Mouse (Mus musculus) small intestine, adult 2 months (tissue): ENCODE measurements at regions not wholly inside any gene's neighbourhood (a gene's known extent, or its start where the extent isn't known, plus 50 kb on each side); places are given as distances from the start of the nearest gene placed in this dataset.

ENCODE experiments used
- H3K27ac ChIP-seq: fragments of 200-500 bp; 2 replicates; pipeline ENCODE4 v1.5.1; 2012; ENCODE audit warnings: low read depth, low read length, control low read depth, inconsistent platforms; ENCODE audit not compliant: insufficient read depth
- H3K27me3 ChIP-seq: fragments of 200-500 bp; 2 replicates; pipeline ENCODE4 v1.6.1; 2012; ENCODE audit warnings: mild to moderate bottlenecking, moderate library complexity, low read length, inconsistent platforms; ENCODE audit not compliant: control insufficient read depth, insufficient read depth
- H3K36me3 ChIP-seq: fragments of 200-500 bp; 2 replicates; pipeline ENCODE4 v1.6.1; 2012; ENCODE audit warnings: mild to moderate bottlenecking, low read length, control low read depth, inconsistent platforms; ENCODE audit not compliant: control insufficient read depth, insufficient read depth
- H3K4me1 ChIP-seq: fragments of 200-500 bp; 2 replicates; pipeline ENCODE4 v1.6.1; 2012; ENCODE audit warnings: low read length, inconsistent platforms, mixed read lengths; ENCODE audit not compliant: control insufficient read depth, insufficient read depth, insufficient read length
- H3K4me3 ChIP-seq: fragments of 200-500 bp; 2 replicates; pipeline ENCODE4 v1.5.1; 2012; ENCODE audit warnings: low read depth, mild to moderate bottlenecking, control low read depth, inconsistent platforms, low read length, moderate library complexity
- CTCF ChIP-seq: fragments of 200-500 bp; IDR thresholded peaks from 2 replicates; pipeline ENCODE4 v1.5.1; 2012; ENCODE audit warnings: low read depth, mild to moderate bottlenecking, control low read depth, inconsistent platforms, low read length, moderate library complexity, mixed read lengths; ENCODE audit not compliant: insufficient replicate concordance, insufficient read length; ENCODE audit errors: extremely low read depth
- POLR2A ChIP-seq: fragments of 200-500 bp; IDR thresholded peaks from 2 replicates; pipeline ENCODE4 v1.6.1; 2012; ENCODE audit warnings: low read depth, mild to moderate bottlenecking, control low read depth, inconsistent platforms, low read length, moderate library complexity
- WGBS: fragments of 180-500 bp; shearing (Covaris S2); methylation state at CpG from one replicate; pipeline ENCODE4 v1.1.7; 2018; 5-methylcytosine and 5-hydroxymethylcytosine counted together

DNA sequence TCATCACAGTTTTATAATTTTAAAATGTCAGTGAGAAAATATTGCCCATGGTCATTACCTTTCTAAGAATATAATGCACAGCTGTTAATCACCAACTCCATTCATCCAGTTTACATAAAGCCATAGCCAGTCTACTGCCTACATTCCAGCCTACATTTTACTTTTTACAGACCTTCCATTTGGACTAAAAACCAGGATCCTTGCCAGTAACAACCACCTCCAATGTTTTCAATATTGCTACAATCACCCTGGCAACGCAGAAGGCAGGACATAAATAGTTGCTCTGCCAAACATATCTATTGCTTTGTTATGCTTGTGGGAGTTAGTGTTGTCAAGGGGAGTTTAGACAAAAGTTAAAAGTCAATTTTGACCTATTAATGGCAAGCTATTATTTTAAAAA, 102.2 kb upstream of the Cacna2d1 start:
- Histone ChIP-seq H3K36me3 (no peaks in the 10 kb centered on the region), H3K27ac (no peak overlapping the region), H3K27me3 (no peaks in the 10 kb centered on the region), H3K4me1 (no peaks in the 10 kb centered on the region), H3K4me3 (no peak overlapping the region)
- WGBS, result 71% methylated on average over 1 of the region's 1 CpGs
- no peak for TF ChIP-seq CTCF
- no peak for TF ChIP-seq POLR2A

DNA sequence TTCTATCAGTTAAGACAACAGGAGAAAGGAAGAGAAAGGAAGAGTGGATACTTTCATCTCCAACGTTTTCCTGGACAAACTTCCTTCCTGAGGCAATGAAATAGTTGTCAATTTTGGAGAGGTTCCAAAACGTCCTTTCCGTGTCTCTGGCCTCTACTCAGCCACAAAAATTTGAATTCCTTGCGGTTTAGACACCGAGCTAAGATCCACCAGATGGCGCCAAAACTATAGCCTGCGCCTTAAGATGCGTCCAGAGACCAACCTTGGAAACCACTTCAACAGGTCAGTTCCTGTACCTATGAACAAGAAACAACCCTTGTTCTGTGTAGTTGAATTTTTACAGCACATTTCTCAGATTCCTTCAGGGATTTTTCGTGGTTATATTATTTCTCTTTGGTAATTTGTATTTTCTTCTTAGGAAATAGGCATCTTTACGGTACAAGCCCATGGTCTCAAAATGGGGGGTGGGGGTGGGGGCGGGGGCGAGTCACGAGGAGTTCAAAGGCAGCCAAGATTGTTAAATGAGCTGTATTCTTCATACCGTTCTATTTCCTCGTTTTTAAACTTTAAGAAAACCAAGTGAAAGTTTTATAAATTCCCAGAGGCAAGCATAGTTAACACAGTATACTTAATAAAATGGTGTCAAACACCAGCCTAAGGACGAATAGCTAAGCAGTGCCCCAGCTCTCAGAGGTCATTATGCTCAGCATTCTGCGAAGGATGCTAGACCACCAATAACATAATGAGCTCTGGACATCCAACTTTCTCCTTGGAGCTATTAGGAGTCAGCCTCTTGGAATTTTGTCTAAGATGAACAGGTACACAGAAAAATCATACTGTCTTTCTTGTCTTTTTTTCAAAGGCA, 96.2 kb upstream of the Cacna2d1 start:
- Histone ChIP-seq H3K27ac (no peak overlapping the region), H3K4me1 (no peaks in the 10 kb centered on the region), H3K36me3 (no peaks in the 10 kb centered on the region), H3K27me3 (no peaks in the 10 kb centered on the region), H3K4me3 (no peak overlapping the region)
- no peak for TF ChIP-seq POLR2A
- peak; percentile 69; the same call in 1 of the 2 replicates for TF ChIP-seq CTCF
- 25% methylated on average over 17 of the region's 17 CpGs for WGBS

DNA sequence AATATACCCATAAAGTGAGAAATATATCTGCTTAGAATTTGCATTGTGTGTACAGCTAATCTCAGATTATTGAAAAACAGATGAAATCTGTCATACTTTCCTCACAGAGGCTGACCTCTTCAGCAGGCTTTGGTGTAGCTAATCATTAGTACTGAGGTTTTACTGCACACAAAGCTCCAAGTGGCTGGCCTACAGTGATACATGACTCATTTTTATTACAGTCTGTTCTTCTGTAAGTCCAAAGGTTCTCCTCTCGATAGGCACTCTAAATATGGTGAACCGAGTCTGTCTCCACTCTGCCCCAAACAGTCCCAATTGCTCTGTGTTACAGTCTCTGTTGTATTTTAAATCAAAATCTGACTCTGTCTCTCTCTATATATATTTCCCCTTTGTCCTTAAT, 87.7 kb upstream of the Cacna2d1 start:
- Histone ChIP-seq H3K27ac (no peak overlapping the region), H3K4me3 (no peak overlapping the region), H3K4me1 (0 out of 2 replicates have a peak, but pooled peaks cover 2% of the 10 kb centered on the region), H3K36me3 (no peaks in the 10 kb centered on the region), H3K27me3 (no peaks in the 10 kb centered on the region)
- TF ChIP-seq POLR2A, result no peak
- no peak for TF ChIP-seq CTCF
- 44% methylated on average over 2 of the region's 2 CpGs for WGBS

DNA sequence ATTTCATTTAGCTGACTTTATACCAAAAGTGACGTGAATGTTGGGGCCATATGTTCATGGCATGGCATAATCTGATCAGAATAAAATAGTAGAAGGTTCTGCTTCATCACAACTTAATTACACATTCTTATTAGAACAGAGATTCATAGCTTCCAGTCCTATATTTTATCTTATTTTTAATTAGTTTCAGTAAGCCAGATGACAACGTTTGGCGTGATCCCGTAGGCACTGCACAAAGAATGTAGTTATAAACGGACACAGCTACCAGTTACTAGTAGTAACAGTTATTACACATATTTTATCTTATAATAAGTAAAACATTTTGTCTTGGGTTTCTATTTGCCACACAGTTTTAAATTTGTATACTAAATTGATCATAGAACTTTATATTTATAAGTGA, 85.0 kb upstream of the Cacna2d1 start:
- Histone ChIP-seq H3K4me1 (0 out of 2 replicates have a peak, but pooled peaks cover 2% of the 10 kb centered on the region), H3K4me3 (no peak overlapping the region), H3K27me3 (no peaks in the 10 kb centered on the region), H3K27ac (no peak overlapping the region), H3K36me3 (no peaks in the 10 kb centered on the region)
- TF ChIP-seq CTCF (no peak), POLR2A (no peak)
- 83% methylated on average over 5 of the region's 5 CpGs for WGBS

DNA sequence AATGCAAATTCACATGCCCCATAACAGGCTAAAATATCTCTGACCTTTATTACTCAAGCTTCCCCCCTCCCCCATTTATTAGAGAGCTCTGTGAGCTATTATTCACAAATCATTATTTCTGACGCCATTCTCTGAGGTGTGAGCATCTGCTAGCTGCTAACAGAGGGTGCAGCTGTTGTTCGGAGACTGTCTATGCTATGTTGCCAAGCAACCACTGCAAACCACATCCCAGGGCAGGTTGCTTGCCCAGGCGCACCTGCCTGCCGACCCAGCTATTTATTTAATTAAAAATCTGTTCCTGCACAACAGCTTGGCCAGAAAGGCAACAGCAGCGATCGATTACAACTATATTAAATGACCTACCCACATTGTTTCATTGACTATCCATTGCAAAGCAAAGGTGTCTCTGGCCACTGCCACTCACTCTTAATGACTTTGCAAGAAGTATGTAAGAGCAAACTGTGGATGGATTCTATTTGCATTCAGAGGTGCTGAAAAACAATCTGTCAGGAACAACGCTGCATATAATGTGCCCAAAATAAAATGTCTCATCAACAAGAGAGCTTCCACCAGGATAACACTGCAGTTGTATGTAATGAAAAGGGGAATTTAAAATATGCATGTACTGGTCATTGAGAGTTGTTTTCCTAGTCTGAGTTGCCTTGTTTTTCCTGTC, 84.2 kb upstream of the Cacna2d1 start:
- no peak overlapping the region for H3K4me3 ChIP-seq
- TF ChIP-seq POLR2A (no peak), CTCF (no peak)
- no peaks in the 10 kb centered on the region for H3K36me3 ChIP-seq
- 19% methylated on average over 7 of the region's 7 CpGs for WGBS
- H3K27ac ChIP-seq, result no peak overlapping the region
- H3K4me1 ChIP-seq, result 0 out of 2 replicates have a peak, but pooled peaks cover 2% of the 10 kb centered on the region
- no peaks in the 10 kb centered on the region for H3K27me3 ChIP-seq

DNA sequence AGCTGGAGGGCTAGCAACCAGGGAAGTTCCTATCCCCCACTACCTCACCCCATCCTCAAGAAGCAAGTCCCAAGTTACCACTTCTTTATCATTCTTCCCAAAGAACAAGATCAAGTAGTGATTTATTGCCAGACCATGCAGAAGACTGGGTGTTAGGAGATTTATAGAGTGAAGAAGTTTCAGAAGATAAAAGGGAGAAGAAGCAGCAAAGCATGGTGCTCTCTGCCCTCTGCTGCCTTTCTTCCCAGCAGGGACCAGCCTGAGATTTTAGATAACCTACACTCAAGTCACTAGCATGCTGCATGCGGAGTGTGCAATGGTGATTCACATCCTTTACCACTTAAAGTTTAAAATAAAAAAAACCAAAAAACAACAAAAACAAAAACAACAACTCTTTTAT, 79.7 kb upstream of the Cacna2d1 start:
- H3K27me3 ChIP-seq, result no peaks in the 10 kb centered on the region
- WGBS, result 93% methylated on average over 1 of the region's 1 CpGs
- no peaks in the 10 kb centered on the region for H3K4me1 ChIP-seq
- no peak overlapping the region for H3K4me3 ChIP-seq
- H3K27ac ChIP-seq, result no peak overlapping the region
- TF ChIP-seq POLR2A (no peak), CTCF (no peak)
- H3K36me3 ChIP-seq, result no peaks in the 10 kb centered on the region

DNA sequence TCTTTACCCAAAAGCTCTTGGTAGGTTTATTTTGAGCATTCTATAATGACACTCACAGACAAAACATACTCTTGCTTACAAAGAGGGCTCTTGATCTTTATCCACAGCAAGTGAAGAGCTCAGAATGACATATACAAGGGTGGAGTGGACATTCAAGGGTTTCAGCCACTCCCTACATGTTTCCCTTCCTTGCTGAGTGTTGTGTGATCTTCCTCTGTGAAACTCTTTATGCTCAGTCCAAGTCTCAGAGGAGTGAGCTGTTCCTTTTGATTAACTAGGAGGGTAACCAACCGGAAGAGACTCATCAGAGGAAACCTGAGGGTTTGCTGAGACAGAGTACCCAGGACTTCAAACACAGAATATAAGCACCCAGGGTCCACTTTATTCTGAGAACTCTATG, 77.5 kb upstream of the Cacna2d1 start:
- Histone ChIP-seq H3K36me3 (no peaks in the 10 kb centered on the region), H3K4me1 (no peaks in the 10 kb centered on the region), H3K27me3 (no peaks in the 10 kb centered on the region), H3K27ac (no peak overlapping the region), H3K4me3 (no peak overlapping the region)
- WGBS, result 68% methylated on average over 1 of the region's 1 CpGs
- TF ChIP-seq POLR2A, result no peak
- TF ChIP-seq CTCF, result no peak
